Mouse (Mus musculus) ES-E14 (cell line): Measurements from ENCODE around the gene Kcnh1.

Experiments
- CHD2 ChIP-seq: IDR thresholded peaks from 2 replicates; pipeline ENCODE4 v1.6.1; 2014; ENCODE audit warnings: mild to moderate bottlenecking, low read depth, low read length, inconsistent platforms
- HCFC1 ChIP-seq: IDR thresholded peaks from 2 replicates; pipeline ENCODE4 v1.6.1; 2012; ENCODE audit warnings: low read length, inconsistent platforms, borderline replicate concordance; ENCODE audit not compliant: insufficient read depth
- MAFK ChIP-seq: IDR thresholded peaks from 2 replicates; pipeline ENCODE4 v1.6.1; 2014; ENCODE audit warnings: mild to moderate bottlenecking, low read depth, low read length, inconsistent platforms; ENCODE audit not compliant: insufficient read depth
- ZNF384 ChIP-seq: IDR thresholded peaks from 2 replicates; pipeline ENCODE4 v1.6.1; 2012; ENCODE audit warnings: low read depth, low read length, inconsistent platforms

- TF ChIP-seq CHD2 = no peak
- no peak for TF ChIP-seq ZNF384
- TF ChIP-seq MAFK = no peak
- TF ChIP-seq HCFC1 = no peak
These were observed 190.0 kb downstream of the Kcnh1 start for GRCm38 (mm10) chr1:192380596-192381041.
